Mouse (Mus musculus): ENCODE data around the gene Cltrn. TPM values are rescaled to one million over a fixed set of nuclear protein-coding genes. Genes with fewer than 3 reads are reported as not detected.

Gene Cltrn
- polyA plus RNA-seq, 1 experiment: 3.4 TPM

DNA sequence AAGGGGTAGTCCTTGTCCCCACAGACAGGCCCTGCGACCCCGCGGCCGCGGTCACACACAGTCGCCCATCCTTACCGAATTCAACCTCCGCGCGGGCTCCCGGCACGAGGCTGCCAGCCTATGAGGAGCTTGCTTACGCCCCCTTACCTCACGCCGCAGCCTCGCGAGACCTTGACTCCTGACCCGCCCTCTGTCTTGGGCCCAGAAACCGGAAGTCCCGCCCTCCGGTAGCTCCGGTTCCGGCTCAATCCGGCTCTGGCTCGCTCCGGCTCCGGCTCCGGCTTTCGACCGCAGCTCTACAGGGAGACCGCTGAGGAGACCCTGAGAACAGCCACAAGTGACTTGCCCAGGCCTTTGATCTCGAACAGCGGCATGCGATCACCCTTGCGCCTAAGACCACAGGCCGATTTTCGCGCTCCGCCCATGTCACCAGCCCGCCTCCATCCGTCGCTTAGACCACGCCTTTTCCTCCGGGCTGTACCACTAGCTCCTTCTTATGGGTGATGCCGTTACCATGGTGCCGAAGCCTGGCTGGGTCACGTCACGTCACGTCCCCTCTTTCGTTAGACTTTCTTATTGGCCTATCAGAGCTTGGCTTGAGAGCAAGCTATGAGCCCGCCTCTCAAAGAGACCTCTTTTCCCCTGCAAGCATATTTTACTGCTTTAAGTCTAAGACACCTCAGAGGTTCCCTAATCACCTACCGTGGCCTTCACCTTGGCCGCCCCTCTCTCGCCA is 12.4 kb upstream of the Cltrn start, which contains the start of gene Siah1b:
Siah1b (minus strand) TSS at position 454 of the 736 bp plus-strand sequence.
- 19% methylated on average over 53 of the region's 54 CpGs for WGBS
- H3K4me3 ChIP-seq (replicated peaks; ENCODE audit: control insufficient read depth, low read depth, low read length): peak within 1 kb of the TSS; percentile 79

GRCm38 (mm10) chrX:164082030-164082429 is 6.6 kb upstream of the Cltrn start:
- no peaks in the 10 kb centered on the region for H3K4me1 ChIP-seq (ENCODE audit: control insufficient read depth, insufficient read depth, low read length)
- 63% methylated on average over 9 of the region's 9 CpGs for WGBS
- no peak for TF ChIP-seq CTCF (IDR thresholded peaks at IDR 0.05; ENCODE audit: control insufficient read depth, insufficient read depth, low read length)
- no peak for TF ChIP-seq POLR2A (IDR thresholded peaks at IDR 0.05; ENCODE audit: borderline replicate concordance, control insufficient read depth, low read depth, low read length)
- no peak overlapping the region for H3K27ac ChIP-seq (ENCODE audit: control insufficient read depth, insufficient read depth, low read depth, low read length, poor library complexity)
- no peak overlapping the region for H3K4me3 ChIP-seq (replicated peaks; ENCODE audit: control insufficient read depth, low read depth, low read length)

More for the DNA sequence above, 12.4 kb upstream of the Cltrn start, which contains the start of gene Siah1b:
- Histone ChIP-seq H3K4me1 (ENCODE audit: control insufficient read depth, insufficient read depth, low read length) (no peaks in the 10 kb centered on the region), H3K27ac (ENCODE audit: control insufficient read depth, insufficient read depth, low read depth, low read length, poor library complexity) (peak within 1 kb of the TSS; percentile 92)
- TF ChIP-seq CTCF (IDR thresholded peaks at IDR 0.05; ENCODE audit: control insufficient read depth, insufficient read depth, low read length) (no peak), POLR2A (IDR thresholded peaks at IDR 0.05; ENCODE audit: borderline replicate concordance, control insufficient read depth, low read depth, low read length) (no peak)

DNA sequence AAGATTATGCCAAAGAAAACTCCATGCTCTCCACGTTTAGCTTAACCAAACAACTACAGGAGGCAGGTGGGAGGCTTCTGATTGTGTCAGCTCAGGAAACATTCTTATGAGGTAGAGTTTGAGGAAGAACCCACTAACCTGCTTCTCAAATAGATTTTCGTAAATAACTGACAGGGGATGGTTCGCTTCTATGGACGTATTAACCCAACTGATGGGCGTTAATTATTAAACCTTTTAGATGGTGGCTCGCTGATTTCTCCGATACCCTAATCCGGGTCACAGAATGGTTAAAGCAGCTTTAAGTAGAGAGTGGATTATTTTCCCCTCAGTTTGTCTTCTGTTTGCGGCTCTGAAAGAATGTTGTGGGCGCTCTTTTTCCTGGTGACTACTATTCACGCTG is 1.3 kb downstream of the Cltrn start:
- Histone ChIP-seq H3K27ac (ENCODE audit: control insufficient read depth, insufficient read depth, low read depth, low read length, poor library complexity) (no peak overlapping the region), H3K4me3 (replicated peaks; ENCODE audit: control insufficient read depth, low read depth, low read length) (no peak overlapping the region), H3K4me1 (ENCODE audit: control insufficient read depth, insufficient read depth, low read length) (no peaks in the 10 kb centered on the region)
- TF ChIP-seq POLR2A (IDR thresholded peaks at IDR 0.05; ENCODE audit: borderline replicate concordance, control insufficient read depth, low read depth, low read length) (no peak), CTCF (IDR thresholded peaks at IDR 0.05; ENCODE audit: control insufficient read depth, insufficient read depth, low read length) (no peak)
- WGBS: 85% methylated on average over 11 of the region's 11 CpGs

- Histone ChIP-seq H3K27ac (ENCODE audit: control insufficient read depth, insufficient read depth, low read depth, low read length, poor library complexity) (no peak overlapping the region), H3K4me1 (ENCODE audit: control insufficient read depth, insufficient read depth, low read length) (no peaks in the 10 kb centered on the region), H3K4me3 (replicated peaks; ENCODE audit: control insufficient read depth, low read depth, low read length) (no peak overlapping the region)
- TF ChIP-seq POLR2A (IDR thresholded peaks at IDR 0.05; ENCODE audit: borderline replicate concordance, control insufficient read depth, low read depth, low read length) (no peak), CTCF (IDR thresholded peaks at IDR 0.05; ENCODE audit: control insufficient read depth, insufficient read depth, low read length) (no peak)
- WGBS: 33% methylated on average over 7 of the region's 7 CpGs
These were observed 3.9 kb downstream of the Cltrn start for GRCm38 (mm10) chrX:164092300-164093169.

DNA sequence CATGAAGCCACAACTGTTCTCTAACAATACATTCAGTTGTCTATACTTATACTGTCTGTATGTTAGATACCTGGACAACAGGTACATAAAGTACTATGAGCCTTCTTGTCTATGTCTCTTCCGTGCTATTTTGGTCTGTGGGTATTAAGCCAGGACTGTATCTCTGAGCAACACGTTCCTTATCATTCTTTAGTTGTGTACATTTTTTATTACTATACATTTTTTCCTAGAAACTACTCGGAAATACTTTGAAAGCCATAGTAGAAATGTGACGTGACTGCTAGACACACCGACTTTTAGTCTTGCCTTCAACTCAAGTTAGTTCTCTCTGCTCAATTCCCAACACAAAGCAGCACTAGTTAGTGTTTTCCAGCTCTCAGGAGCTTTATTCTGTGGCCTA is 4.8 kb downstream of the Cltrn start:
- Histone ChIP-seq H3K4me1 (ENCODE audit: control insufficient read depth, insufficient read depth, low read length) (no peaks in the 10 kb centered on the region), H3K27ac (ENCODE audit: control insufficient read depth, insufficient read depth, low read depth, low read length, poor library complexity) (no peak overlapping the region), H3K4me3 (replicated peaks; ENCODE audit: control insufficient read depth, low read depth, low read length) (no peak overlapping the region)
- WGBS: 63% methylated on average over 5 of the region's 5 CpGs
- no peak for TF ChIP-seq POLR2A (IDR thresholded peaks at IDR 0.05; ENCODE audit: borderline replicate concordance, control insufficient read depth, low read depth, low read length)
- TF ChIP-seq CTCF (IDR thresholded peaks at IDR 0.05; ENCODE audit: control insufficient read depth, insufficient read depth, low read length): no peak

GRCm38 (mm10) chrX:164095838-164096237 is 7.2 kb downstream of the Cltrn start:
- TF ChIP-seq CTCF (IDR thresholded peaks at IDR 0.05; ENCODE audit: control insufficient read depth, insufficient read depth, low read length) (no peak), POLR2A (IDR thresholded peaks at IDR 0.05; ENCODE audit: borderline replicate concordance, control insufficient read depth, low read depth, low read length) (no peak)
- 70% methylated on average over 2 of the region's 2 CpGs for WGBS
- Histone ChIP-seq H3K27ac (ENCODE audit: control insufficient read depth, insufficient read depth, low read depth, low read length, poor library complexity) (no peak overlapping the region), H3K4me1 (ENCODE audit: control insufficient read depth, insufficient read depth, low read length) (no peaks in the 10 kb centered on the region), H3K4me3 (replicated peaks; ENCODE audit: control insufficient read depth, low read depth, low read length) (no peak overlapping the region)

- no peak overlapping the region for H3K27ac ChIP-seq (ENCODE audit: control insufficient read depth, insufficient read depth, low read depth, low read length, poor library complexity)
- no peak for TF ChIP-seq POLR2A (IDR thresholded peaks at IDR 0.05; ENCODE audit: borderline replicate concordance, control insufficient read depth, low read depth, low read length)
- no peaks in the 10 kb centered on the region for H3K4me1 ChIP-seq (ENCODE audit: control insufficient read depth, insufficient read depth, low read length)
- no peak overlapping the region for H3K4me3 ChIP-seq (replicated peaks; ENCODE audit: control insufficient read depth, low read depth, low read length)
These were observed 12.9 kb downstream of the Cltrn start for GRCm38 (mm10) chrX:164101483-164101882.

DNA sequence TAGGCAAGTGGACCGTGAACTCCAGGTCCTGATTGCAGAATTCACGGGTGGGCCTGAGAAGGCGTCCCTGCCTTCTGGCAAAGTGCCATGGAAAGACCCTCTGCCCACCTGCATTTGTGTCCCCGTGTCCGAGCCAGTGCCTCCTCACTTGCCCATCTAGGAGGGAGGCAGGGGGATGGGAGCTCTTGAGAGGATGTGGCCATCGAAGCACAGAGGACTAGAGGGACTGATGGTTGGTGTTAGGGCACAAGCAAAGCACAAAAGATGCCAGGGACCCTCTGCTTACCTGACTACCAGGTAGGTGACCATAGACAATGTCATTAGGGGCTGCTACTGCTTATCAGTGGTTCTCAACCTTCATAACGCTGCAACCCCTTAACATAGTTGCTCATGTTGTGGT is 13.6 kb downstream of the Cltrn start:
- H3K4me3 ChIP-seq (replicated peaks; ENCODE audit: control insufficient read depth, low read depth, low read length): no peak overlapping the region
- WGBS: 80% methylated on average over 7 of the region's 7 CpGs
- TF ChIP-seq CTCF (IDR thresholded peaks at IDR 0.05; ENCODE audit: control insufficient read depth, insufficient read depth, low read length): no peak
- no peak for TF ChIP-seq POLR2A (IDR thresholded peaks at IDR 0.05; ENCODE audit: borderline replicate concordance, control insufficient read depth, low read depth, low read length)
- H3K4me1 ChIP-seq (ENCODE audit: control insufficient read depth, insufficient read depth, low read length): no peaks in the 10 kb centered on the region
- H3K27ac ChIP-seq (ENCODE audit: control insufficient read depth, insufficient read depth, low read depth, low read length, poor library complexity): no peak overlapping the region

All from bone marrow, adult 2 months (tissue).